Mouse (Mus musculus): Measurements from ENCODE around the gene Cep295. TPM values are rescaled to one million over a fixed set of nuclear protein-coding genes. Genes with fewer than 3 reads are reported as not detected.

Cep295 gene
- polyA plus RNA-seq, 1 experiment from 2014 or later: 17.6 TPM

DNA sequence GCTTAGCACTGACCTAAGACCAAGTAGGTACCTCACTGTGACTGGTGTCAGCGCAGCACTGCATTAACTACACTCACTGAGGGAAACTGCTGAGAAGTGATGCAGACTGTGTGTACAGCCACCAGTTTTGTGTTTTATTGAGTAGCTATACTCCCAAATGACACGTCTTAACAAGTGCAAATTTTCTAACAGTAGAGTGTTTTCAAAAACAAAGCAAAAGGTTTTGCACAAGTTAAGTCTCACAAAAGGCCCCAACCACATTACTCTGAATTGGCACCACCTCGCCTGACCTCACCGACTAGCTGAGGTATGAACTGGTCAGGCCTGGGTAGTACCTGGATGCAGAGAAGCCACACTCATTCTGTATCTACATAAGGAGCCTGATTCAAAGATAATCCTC is 80.7 kb downstream of the Cep295 start:
- Histone ChIP-seq H3K4me3 (no peak overlapping the region), H3K36me3 (peaks cover 55% of the 10 kb centered on the region), H3K27me3 (ENCODE audit: insufficient read depth, poor library complexity, severe bottlenecking) (no peaks in the 10 kb centered on the region), H3K27ac (no peak overlapping the region), H3K4me1 (peaks cover 16% of the 10 kb centered on the region), H3K9me3 (no peaks in the 10 kb centered on the region)
- no peak for DNase-seq (ENCODE audit: low spot score)
- 90% methylated on average over 4 of the region's 4 CpGs for WGBS

GRCm38 (mm10) chr9:15273981-15274380 is 83.6 kb downstream of the Cep295 start:
- Histone ChIP-seq H3K27ac (no peak overlapping the region), H3K27me3 (ENCODE audit: insufficient read depth, poor library complexity, severe bottlenecking) (no peaks in the 10 kb centered on the region), H3K36me3 (peaks cover 82% of the 10 kb centered on the region), H3K4me1 (0 out of 2 replicates have a peak, but pooled peaks cover 8% of the 10 kb centered on the region), H3K4me3 (no peak overlapping the region), H3K9me3 (no peaks in the 10 kb centered on the region)
- WGBS: 96% methylated on average over 2 of the region's 2 CpGs
- no peak for DNase-seq (ENCODE audit: low spot score)

Small RNA genes lying within 50 kb of the gene (microRNA-seq; reads per million reads assigned to microRNA genes)
- not detected for gene Gm49349
- not detected for gene mmu-mir-7650

Other genes starting within 250 kb of the Cep295 start
- gene Hephl1, start 245.7 kb downstream of the Cep295 start, polyA plus RNA-seq (2016; fragmentation: Nextera tagmentation; extraction: Ambion mirVana): not detected in 2 replicates
- 1.7 and 2.6 TPM in 2 replicates for gene Vstm5, start 118.7 kb downstream of the Cep295 start, polyA plus RNA-seq (2016; fragmentation: Nextera tagmentation; extraction: Ambion mirVana)
- 23.8 and 31.7 TPM in 2 replicates for gene Med17, start 77.9 kb downstream of the Cep295 start, polyA plus RNA-seq (2016; fragmentation: Nextera tagmentation; extraction: Ambion mirVana)
- gene Taf1d, start 51.6 kb downstream of the Cep295 start, polyA plus RNA-seq (2016; fragmentation: Nextera tagmentation; extraction: Ambion mirVana): 50.8 and 72.8 TPM in 2 replicates
- gene 4931406C07Rik, start 51.3 kb downstream of the Cep295 start, polyA plus RNA-seq (2016; fragmentation: Nextera tagmentation; extraction: Ambion mirVana): 5.9 and 6.3 TPM in 2 replicates
- 2.0 and 2.9 TPM in 2 replicates for gene Smco4, start 135.6 kb upstream of the Cep295 start, polyA plus RNA-seq (2016; fragmentation: Nextera tagmentation; extraction: Ambion mirVana)